Mouse (Mus musculus) inflammation-experienced regulatory T-cells (primary cell): Measurements from ENCODE around the gene Tmem132c. TPM values are rescaled to one million over a fixed set of nuclear protein-coding genes. Genes with fewer than 3 reads are reported as not detected.

Source experiments
- polyA plus RNA-seq, 2 experiments: library from polyadenylated mRNA; unstranded; fragments of 100-300 nt; shearing (Covaris generic); gene quantifications; one replicate each; pipeline ENCODE4 v1.2.1; 2017

Gene Tmem132c
- 1 to 10 TPM in 1 of 2 experiments, under 1 TPM in 1; 0.84 to 2.5 TPM for polyA plus RNA-seq

GRCm38 (mm10) chr5:127241136-127241924, at the start of gene Tmem132c:
TSS of gene Tmem132c (plus strand) at chr5:127241808.

